Mouse (Mus musculus): ENCODE results near the gene Rec8. TPM values are rescaled to one million over a fixed set of nuclear protein-coding genes. Genes with fewer than 3 reads are reported as not detected.

Gene Rec8
- polyA plus RNA-seq, 1 experiment from 2014 or later = 4.2 TPM

- H3K9ac ChIP-seq (replicated peaks; ENCODE audit: low read length) = no peak within 1 kb of the TSS
- DNase-seq (ENCODE audit: low spot score) (no peak), ATAC-seq (replicated peaks; ENCODE audit: insufficient number of reproducible peaks, low FRiP score, low TSS enrichment, low read depth) (no peak)
- H3K27me3 ChIP-seq (ENCODE audit: control insufficient read depth, insufficient read depth, low read length) = no peaks in the 10 kb centered on the region
- no peak within 1 kb of the TSS for H3K27ac ChIP-seq (replicated peaks; ENCODE audit: low read depth, low read length)
- no peaks in the 10 kb centered on the region for H3K36me3 ChIP-seq (replicated peaks; ENCODE audit: control insufficient read depth, insufficient read depth, low read depth, low read length)
- no peak within 1 kb of the TSS for H3K4me3 ChIP-seq (ENCODE audit: low read depth, low read length)
- H3K4me1 ChIP-seq (ENCODE audit: control insufficient read depth, insufficient read depth, low read length) = no peaks in the 10 kb centered on the region
- no peak within 1 kb of the TSS for H3K4me2 ChIP-seq (ENCODE audit: low read depth, low read length)
- WGBS = 88% methylated on average over 2 of the region's 2 CpGs
- H3K9me3 ChIP-seq (replicated peaks; ENCODE audit: control insufficient read depth, low read length) = no peaks in the 10 kb centered on the region
Measured at GRCm38 (mm10) chr14:55649884-55650283, 32.0 kb downstream of the Rec8 start, which contains the start of gene Tssk4. Gene Tssk4 (plus strand): TSS chr14:55650184.

- ATAC-seq (replicated peaks; ENCODE audit: insufficient number of reproducible peaks, low FRiP score, low TSS enrichment, low read depth) (no peak), DNase-seq (ENCODE audit: low spot score) (no peak)
- no peaks in the 10 kb centered on the region for H3K4me1 ChIP-seq (ENCODE audit: control insufficient read depth, insufficient read depth, low read length)
- WGBS = 92% methylated on average over 7 of the region's 7 CpGs
- H3K4me3 ChIP-seq (ENCODE audit: low read depth, low read length) = no peak overlapping the region
- H3K27ac ChIP-seq (replicated peaks; ENCODE audit: low read depth, low read length) = no peak overlapping the region
- no peaks in the 10 kb centered on the region for H3K27me3 ChIP-seq (ENCODE audit: control insufficient read depth, insufficient read depth, low read length)
- H3K36me3 ChIP-seq (replicated peaks; ENCODE audit: control insufficient read depth, insufficient read depth, low read depth, low read length) = no peaks in the 10 kb centered on the region
- no peak overlapping the region for H3K4me2 ChIP-seq (ENCODE audit: low read depth, low read length)
- H3K9ac ChIP-seq (replicated peaks; ENCODE audit: low read length) = no peak overlapping the region
- H3K9me3 ChIP-seq (replicated peaks; ENCODE audit: control insufficient read depth, low read length) = no peaks in the 10 kb centered on the region
Measured at GRCm38 (mm10) chr14:55651528-55651927, 33.7 kb downstream of the Rec8 start.

GRCm38 (mm10) chr14:55656935-55657334, 39.1 kb downstream of the Rec8 start:
- no peaks in the 10 kb centered on the region for H3K9me3 ChIP-seq (replicated peaks; ENCODE audit: control insufficient read depth, low read length)
- H3K9ac ChIP-seq (replicated peaks; ENCODE audit: low read length) = no peak overlapping the region
- no peak overlapping the region for H3K4me2 ChIP-seq (ENCODE audit: low read depth, low read length)
- 81% methylated on average over 3 of the region's 3 CpGs for WGBS
- ATAC-seq (replicated peaks; ENCODE audit: insufficient number of reproducible peaks, low FRiP score, low TSS enrichment, low read depth) (no peak), DNase-seq (ENCODE audit: low spot score) (no peak)
- H3K27me3 ChIP-seq (ENCODE audit: control insufficient read depth, insufficient read depth, low read length) = no peaks in the 10 kb centered on the region
- H3K27ac ChIP-seq (replicated peaks; ENCODE audit: low read depth, low read length) = no peak overlapping the region
- no peaks in the 10 kb centered on the region; the same call in 1 of the 2 replicates for H3K36me3 ChIP-seq (replicated peaks; ENCODE audit: control insufficient read depth, insufficient read depth, low read depth, low read length)
- no peak overlapping the region for H3K4me3 ChIP-seq (ENCODE audit: low read depth, low read length)
- no peaks in the 10 kb centered on the region for H3K4me1 ChIP-seq (ENCODE audit: control insufficient read depth, insufficient read depth, low read length)

- Histone ChIP-seq H3K4me3 (ENCODE audit: low read depth, low read length) (no peak overlapping the region), H3K27me3 (ENCODE audit: control insufficient read depth, insufficient read depth, low read length) (no peaks in the 10 kb centered on the region), H3K36me3 (replicated peaks; ENCODE audit: control insufficient read depth, insufficient read depth, low read depth, low read length) (no peaks in the 10 kb centered on the region; the same call in 1 of the 2 replicates), H3K9me3 (replicated peaks; ENCODE audit: control insufficient read depth, low read length) (no peaks in the 10 kb centered on the region), H3K9ac (replicated peaks; ENCODE audit: low read length) (no peak overlapping the region), H3K4me2 (ENCODE audit: low read depth, low read length) (no peak overlapping the region), H3K4me1 (ENCODE audit: control insufficient read depth, insufficient read depth, low read length) (no peaks in the 10 kb centered on the region), H3K27ac (replicated peaks; ENCODE audit: low read depth, low read length) (no peak overlapping the region)
- WGBS = 96% methylated on average over 5 of the region's 5 CpGs
- no peak for DNase-seq (ENCODE audit: low spot score)
- no peak for ATAC-seq (replicated peaks; ENCODE audit: insufficient number of reproducible peaks, low FRiP score, low TSS enrichment, low read depth)
Measured at GRCm38 (mm10) chr14:55658011-55658410, 40.2 kb downstream of the Rec8 start.

- Histone ChIP-seq H3K4me1 (ENCODE audit: control insufficient read depth, insufficient read depth, low read length) (no peaks in the 10 kb centered on the region), H3K36me3 (replicated peaks; ENCODE audit: control insufficient read depth, insufficient read depth, low read depth, low read length) (no peaks in the 10 kb centered on the region; the same call in 1 of the 2 replicates), H3K9me3 (replicated peaks; ENCODE audit: control insufficient read depth, low read length) (no peaks in the 10 kb centered on the region), H3K4me2 (ENCODE audit: low read depth, low read length) (peak within 1 kb of the TSS; percentile 31), H3K4me3 (ENCODE audit: low read depth, low read length) (peak within 1 kb of the TSS; percentile 70), H3K27me3 (ENCODE audit: control insufficient read depth, insufficient read depth, low read length) (no peaks in the 10 kb centered on the region), H3K9ac (replicated peaks; ENCODE audit: low read length) (peak within 1 kb of the TSS; percentile 80), H3K27ac (replicated peaks; ENCODE audit: low read depth, low read length) (no peak within 1 kb of the TSS)
- DNase-seq (ENCODE audit: low spot score) = peak; percentile 93
- under 1% methylated on average over 39 of the region's 39 CpGs for WGBS
- ATAC-seq (replicated peaks; ENCODE audit: insufficient number of reproducible peaks, low FRiP score, low TSS enrichment, low read depth) = peak; percentile 76
Measured at GRCm38 (mm10) chr14:55659960-55660573, 42.2 kb downstream of the Rec8 start, which contains the start of gene Mdp1. Gene Mdp1 (minus strand): TSS chr14:55660508.

GRCm38 (mm10) chr14:55660636-55661035, 42.8 kb downstream of the Rec8 start:
- Histone ChIP-seq H3K4me2 (ENCODE audit: low read depth, low read length) (peak overlapping the region; percentile 31; the same call in 1 of the 2 replicates), H3K27me3 (ENCODE audit: control insufficient read depth, insufficient read depth, low read length) (no peaks in the 10 kb centered on the region), H3K36me3 (replicated peaks; ENCODE audit: control insufficient read depth, insufficient read depth, low read depth, low read length) (no peaks in the 10 kb centered on the region; the same call in 1 of the 2 replicates), H3K4me1 (ENCODE audit: control insufficient read depth, insufficient read depth, low read length) (no peaks in the 10 kb centered on the region), H3K4me3 (ENCODE audit: low read depth, low read length) (peak overlapping the region; percentile 70; the same call in 1 of the 2 replicates), H3K27ac (replicated peaks; ENCODE audit: low read depth, low read length) (no peak overlapping the region), H3K9ac (replicated peaks; ENCODE audit: low read length) (no peak overlapping the region), H3K9me3 (replicated peaks; ENCODE audit: control insufficient read depth, low read length) (no peaks in the 10 kb centered on the region)
- ATAC-seq (replicated peaks; ENCODE audit: insufficient number of reproducible peaks, low FRiP score, low TSS enrichment, low read depth) (no peak), DNase-seq (ENCODE audit: low spot score) (no peak)
- 47% methylated on average over 2 of the region's 2 CpGs for WGBS

- ATAC-seq (replicated peaks; ENCODE audit: insufficient number of reproducible peaks, low FRiP score, low TSS enrichment, low read depth) = peak; percentile 49; the same call in 1 of the 2 replicates
- peak overlapping the region; percentile 70 for H3K27ac ChIP-seq (replicated peaks; ENCODE audit: low read depth, low read length)
- 0% methylated on average over 12 of the region's 12 CpGs for WGBS
- H3K9ac ChIP-seq (replicated peaks; ENCODE audit: low read length) = peak overlapping the region; percentile 78
- no peaks in the 10 kb centered on the region for H3K27me3 ChIP-seq (ENCODE audit: control insufficient read depth, insufficient read depth, low read length)
- H3K36me3 ChIP-seq (replicated peaks; ENCODE audit: control insufficient read depth, insufficient read depth, low read depth, low read length) = peaks cover under 1% of the 10 kb centered on the region
- H3K9me3 ChIP-seq (replicated peaks; ENCODE audit: control insufficient read depth, low read length) = no peaks in the 10 kb centered on the region
- peak overlapping the region; percentile 70 for H3K4me3 ChIP-seq (ENCODE audit: low read depth, low read length)
- H3K4me1 ChIP-seq (ENCODE audit: control insufficient read depth, insufficient read depth, low read length) = no peaks in the 10 kb centered on the region
- H3K4me2 ChIP-seq (ENCODE audit: low read depth, low read length) = peak overlapping the region; percentile 74
- peak; percentile 62 for DNase-seq (ENCODE audit: low spot score)
Measured at GRCm38 (mm10) chr14:55671486-55671832, 53.6 kb downstream of the Rec8 start.

- ATAC-seq (replicated peaks; ENCODE audit: insufficient number of reproducible peaks, low FRiP score, low TSS enrichment, low read depth) (peak; percentile 97), DNase-seq (ENCODE audit: low spot score) (peak; percentile 96)
- Histone ChIP-seq H3K4me1 (ENCODE audit: control insufficient read depth, insufficient read depth, low read length) (no peaks in the 10 kb centered on the region), H3K36me3 (replicated peaks; ENCODE audit: control insufficient read depth, insufficient read depth, low read depth, low read length) (peaks cover 5% of the 10 kb centered on the region), H3K27me3 (ENCODE audit: control insufficient read depth, insufficient read depth, low read length) (no peaks in the 10 kb centered on the region), H3K4me2 (ENCODE audit: low read depth, low read length) (peak within 1 kb of the TSS; percentile 74), H3K4me3 (ENCODE audit: low read depth, low read length) (peak within 1 kb of the TSS; percentile 70), H3K9ac (replicated peaks; ENCODE audit: low read length) (peak within 1 kb of the TSS; percentile 78), H3K9me3 (replicated peaks; ENCODE audit: control insufficient read depth, low read length) (no peaks in the 10 kb centered on the region), H3K27ac (replicated peaks; ENCODE audit: low read depth, low read length) (peak within 1 kb of the TSS; percentile 70)
- under 1% methylated on average over 38 of the region's 38 CpGs for WGBS
Measured at GRCm38 (mm10) chr14:55671833-55672740, 54.2 kb downstream of the Rec8 start, which contains the start of the genes Gmpr2 and Nedd8. Gene Gmpr2 (plus strand): TSS chr14:55671941. Gene Nedd8 (minus strand): TSS chr14:55672124.
